Mouse (Mus musculus) myocyte (in vitro differentiated cells): ENCODE measurements around the gene Atp1b4.

Source experiments
- MAX ChIP-seq: IDR thresholded peaks from one replicate; pipeline ENCODE4 v1.6.1; 2011; ENCODE audit warnings: low read depth, mild to moderate bottlenecking, control low read depth
- MYOD1 ChIP-seq, 3 experiments: IDR thresholded peaks; one replicate each; pipeline ENCODE4 v1.6.1; 2011; ENCODE audit warnings: control low read depth in 2 of 3, low read depth in 2 of 3, mild to moderate bottlenecking in 2 of 3, moderate library complexity in 1 of 3; ENCODE audit not compliant: insufficient read length in 2 of 3, control insufficient read depth in 1 of 3
- MYOG ChIP-seq, 3 experiments: IDR thresholded peaks; one replicate each; pipeline ENCODE4 v1.6.1; 2011; ENCODE audit warnings: control low read depth in 2 of 3, low read depth in 2 of 3, mild to moderate bottlenecking in 2 of 3; ENCODE audit not compliant: insufficient read length in 2 of 3, control insufficient read depth in 1 of 3, insufficient read depth in 1 of 3
- POLR2A ChIP-seq: IDR thresholded peaks from one replicate; pipeline ENCODE4 v1.6.1; 2011; ENCODE audit warnings: low read depth, mild to moderate bottlenecking, control low read depth, moderate library complexity; ENCODE audit not compliant: insufficient read length
- POLR2AphosphoS2 ChIP-seq: IDR thresholded peaks from one replicate; pipeline ENCODE4 v1.6.1; 2011; ENCODE audit warnings: low read depth, control low read depth; ENCODE audit not compliant: insufficient read length
- REST ChIP-seq: IDR thresholded peaks from one replicate; pipeline ENCODE4 v1.6.1; 2011; ENCODE audit warnings: mild to moderate bottlenecking, control low read depth, moderate library complexity; ENCODE audit not compliant: insufficient read depth, insufficient read length
- TCF12 ChIP-seq: IDR thresholded peaks from one replicate; pipeline ENCODE4 v1.6.1; 2011; ENCODE audit warnings: mild to moderate bottlenecking, control low read depth; ENCODE audit not compliant: poor library complexity, insufficient read depth, severe bottlenecking
- USF1 ChIP-seq: IDR thresholded peaks from one replicate; pipeline ENCODE4 v1.6.1; 2011; ENCODE audit warnings: low read depth, mild to moderate bottlenecking, control low read depth, moderate library complexity

DNA sequence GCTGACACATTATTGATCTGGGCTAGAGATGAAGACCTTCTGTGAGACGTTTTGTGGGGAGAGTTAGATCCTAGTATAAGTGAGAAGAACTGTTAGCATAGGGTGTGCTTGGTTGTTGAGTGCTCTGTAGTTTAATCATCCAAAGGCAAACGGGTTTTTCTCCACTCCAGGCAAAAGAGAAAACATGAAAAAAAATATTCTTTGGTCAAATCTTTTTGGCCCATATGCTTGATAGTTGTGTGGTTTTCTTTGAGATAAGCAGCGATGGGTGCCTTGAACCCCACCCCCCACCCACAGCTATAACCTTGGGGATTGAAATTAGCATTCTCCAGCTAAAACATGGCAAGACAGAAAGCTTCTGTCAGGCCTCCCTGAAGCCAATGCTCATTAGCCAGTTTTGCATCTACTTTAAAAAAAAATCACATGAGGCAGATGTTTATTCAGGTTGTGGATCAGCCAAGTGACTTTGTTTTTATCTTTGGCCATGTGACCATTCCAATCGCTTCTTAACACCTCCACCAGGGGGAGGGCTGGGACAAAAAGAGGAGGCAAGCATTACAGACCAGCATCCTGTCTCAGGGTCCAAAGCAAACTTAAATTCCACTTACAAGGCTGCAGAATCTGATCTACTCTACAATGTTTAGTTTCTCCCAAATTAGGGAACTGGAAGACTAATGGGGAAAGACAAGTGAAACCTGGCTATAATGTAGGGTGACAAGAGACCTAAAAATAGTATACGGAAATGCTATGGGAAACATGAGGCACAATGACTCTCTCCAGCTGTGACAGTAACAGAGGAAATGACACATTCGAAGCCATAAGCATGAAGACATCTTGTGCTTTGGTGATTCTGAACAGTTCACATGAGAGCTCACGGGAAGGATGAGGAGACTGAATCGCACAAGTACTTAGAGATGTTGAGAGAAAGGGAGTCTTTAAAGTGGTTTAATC lies 18.6 kb downstream of the Atp1b4 start:
- no peak for TF ChIP-seq TCF12
- TF ChIP-seq POLR2A = no peak
- no peak for TF ChIP-seq POLR2AphosphoS2
- TF ChIP-seq MYOD1 (IDR thresholded peaks at IDR 0.05; ENCODE audit: control insufficient read depth in 1 of 3, insufficient read length in 2 of 3, low read depth in 2 of 3) = no peak
- TF ChIP-seq MYOG (IDR thresholded peaks at IDR 0.05; ENCODE audit: control insufficient read depth in 1 of 3, insufficient read depth in 1 of 3, insufficient read length in 2 of 3, low read depth in 2 of 3) = no peak
- peak; percentile 74 for TF ChIP-seq USF1
- TF ChIP-seq MAX = no peak
- no peak for TF ChIP-seq REST
